Mouse (Mus musculus) lung, postnatal 0 days (tissue): ENCODE data around the gene 4833439L19Rik. TPM values are rescaled to one million over a fixed set of nuclear protein-coding genes. Genes with fewer than 3 reads are reported as not detected.
A peak's percentile ranks its signal among the peaks of the same experiment; 100 is the strongest.
"Not testable (repeated sequence)": the region's sequence is repeated elsewhere in the genome, so short reads cannot be mapped to it uniquely, and the experiment has no call there.

Experiments used
- ATAC-seq: fragments of 200-750 bp; cut with Nextera tagmentation; 2 replicates; pipeline ENCODE4 v1.8.0; 2017; ENCODE audit warnings: moderate library complexity
- DNase-seq: peaks from one replicate; pipeline ENCODE4 v3.0.0-alpha.2; 2016; ENCODE audit warnings: low spot score
- H3K27ac ChIP-seq: fragments of 300-500 bp; sonication (generic); 2 replicates; pipeline ENCODE4 v1.5.1; 2014; ENCODE audit warnings: antibody characterized with exemption, mild to moderate bottlenecking, low read length, mixed read lengths
- H3K27me3 ChIP-seq: fragments of 300-500 bp; sonication (generic); replicated peaks from 2 replicates; pipeline ENCODE4 v1.6.1; 2014; ENCODE audit warnings: low read length, mixed read lengths; ENCODE audit not compliant: insufficient read depth
- H3K36me3 ChIP-seq: fragments of 300-500 bp; sonication (generic); 2 replicates; pipeline ENCODE4 v1.6.1; 2014; ENCODE audit warnings: low read length, mixed read lengths; ENCODE audit not compliant: insufficient read depth
- H3K4me1 ChIP-seq: fragments of 300-500 bp; sonication (generic); 2 replicates; pipeline ENCODE4 v1.6.1; 2014; ENCODE audit warnings: antibody characterized with exemption, low read depth, low read length, mixed read lengths; ENCODE audit not compliant: insufficient read depth
- H3K4me2 ChIP-seq: fragments of 300-500 bp; sonication (generic); replicated peaks from 2 replicates; pipeline ENCODE4 v1.6.1; 2014; ENCODE audit warnings: low read depth, mild to moderate bottlenecking, low read length, moderate library complexity, mixed read lengths
- H3K4me3 ChIP-seq: fragments of 300-500 bp; sonication (generic); 2 replicates; pipeline ENCODE4 v1.5.1; 2014; ENCODE audit warnings: low read depth, low read length
- H3K9ac ChIP-seq: fragments of 300-500 bp; sonication (generic); replicated peaks from 2 replicates; pipeline ENCODE4 v1.6.1; 2014; ENCODE audit warnings: low read depth, mild to moderate bottlenecking
- H3K9me3 ChIP-seq: fragments of 300-500 bp; sonication (generic); 2 replicates; pipeline ENCODE4 v1.6.1; 2016; ENCODE audit warnings: low read length, mixed read lengths
- CTCF ChIP-seq: IDR thresholded peaks from 2 replicates; pipeline ENCODE4 v1.5.1; 2016; ENCODE audit warnings: antibody characterized with exemption, mild to moderate bottlenecking
- EP300 ChIP-seq: IDR thresholded peaks from 2 replicates; pipeline ENCODE4 v1.6.1; 2016; ENCODE audit warnings: antibody characterized with exemption, mild to moderate bottlenecking, control low read depth
- WGBS: fragments of 180-500 bp; shearing (Covaris S2); extraction: QIAGEN DNeasy Blood & Tissue Kit; methylation state at CpG from one replicate; pipeline ENCODE4 v1.1.7; 2014; 5-methylcytosine and 5-hydroxymethylcytosine counted together
- polyA plus RNA-seq: library from polyadenylated mRNA; unstranded; fragments of >200 nt; fragmentation: Nextera tagmentation; extraction: Ambion mirVana; gene quantifications from 2 replicates; pipeline ENCODE4 v1.2.1, GENCODE M21; 2015

The 4833439L19Rik gene
- polyA plus RNA-seq, result 95.1 and 105 TPM in 2 replicates

GRCm38 (mm10) chr13:54565201-54565581 lies at the start of gene 4833439L19Rik:
Gene 4833439L19Rik (minus strand): TSS chr13:54565435.
- H3K9me3 ChIP-seq, result no peaks in the 10 kb centered on the region
- DNase-seq, result peak; percentile 97
- H3K9ac ChIP-seq, result peak within 1 kb of the TSS; percentile 98
- peaks cover 9% of the 10 kb centered on the region; the same call in 1 of the 2 replicates for H3K4me1 ChIP-seq
- ATAC-seq, result peak; percentile 98
- H3K27ac ChIP-seq, result peak within 1 kb of the TSS; percentile 68
- H3K4me3 ChIP-seq, result peak within 1 kb of the TSS; percentile 97
- H3K36me3 ChIP-seq, result peaks cover 11% of the 10 kb centered on the region
- under 1% methylated on average over 27 of the region's 27 CpGs for WGBS
- no peaks in the 10 kb centered on the region for H3K27me3 ChIP-seq
- H3K4me2 ChIP-seq, result peak within 1 kb of the TSS; percentile 79
- TF ChIP-seq CTCF, result no peak
- TF ChIP-seq EP300, result peak; percentile 66

DNA sequence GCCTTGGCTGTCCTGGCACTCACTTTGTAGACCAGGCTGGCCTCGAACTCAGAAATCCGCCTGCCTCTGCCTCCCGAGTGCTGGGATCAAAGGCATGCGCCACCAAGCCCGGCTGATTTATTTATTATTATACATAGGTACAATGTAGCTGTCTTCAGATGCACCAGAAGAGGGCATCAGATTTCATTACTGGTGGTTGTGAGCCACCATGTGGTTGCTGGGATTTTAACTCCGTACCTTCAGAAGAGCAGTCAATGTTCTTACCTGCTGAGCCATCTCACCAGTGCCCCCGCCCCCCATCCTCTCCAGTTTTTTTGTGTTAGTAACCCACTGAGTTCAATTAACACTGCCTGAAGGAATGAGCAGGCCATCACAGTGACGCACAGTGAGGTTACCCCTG lies 47.9 kb upstream of the 4833439L19Rik start:
- not testable (repeated sequence) for DNase-seq, H3K27me3 ChIP-seq, H3K4me3 ChIP-seq, H3K27ac ChIP-seq, H3K9ac ChIP-seq, H3K4me1 ChIP-seq, H3K4me2 ChIP-seq, ATAC-seq, H3K36me3 ChIP-seq, H3K9me3 ChIP-seq
- TF ChIP-seq CTCF, result peak; percentile 46
- WGBS, result 81% methylated on average over 8 of the region's 8 CpGs

- no peaks in the 10 kb centered on the region for H3K27me3 ChIP-seq
- peak within 1 kb of the TSS; percentile 74 for H3K4me3 ChIP-seq
- peak within 1 kb of the TSS; percentile 78 for H3K9ac ChIP-seq
- 6% methylated on average over 60 of the region's 66 CpGs for WGBS
- ATAC-seq, result peak; percentile 88
- no peaks in the 10 kb centered on the region for H3K9me3 ChIP-seq
- TF ChIP-seq EP300 (no peak), CTCF (no peak)
- H3K4me2 ChIP-seq, result peak within 1 kb of the TSS; percentile 89
- H3K36me3 ChIP-seq, result no peaks in the 10 kb centered on the region
- H3K27ac ChIP-seq, result peak within 1 kb of the TSS; percentile 85
- H3K4me1 ChIP-seq, result peaks cover 4% of the 10 kb centered on the region; the same call in 1 of the 2 replicates
- peak; percentile 86 for DNase-seq
These were observed 45.9 kb upstream of the 4833439L19Rik start, which contains the start of gene Cltb for GRCm38 (mm10) chr13:54610972-54611754. Gene Cltb (minus strand): TSS chr13:54611344.

GRCm38 (mm10) chr13:54610613-54610971 lies 45.4 kb upstream of the 4833439L19Rik start:
- DNase-seq, result peak; percentile 33
- 13% methylated on average over 12 of the region's 13 CpGs for WGBS
- H3K36me3 ChIP-seq, result no peaks in the 10 kb centered on the region
- peak overlapping the region; percentile 78 for H3K9ac ChIP-seq
- peak overlapping the region; percentile 85 for H3K27ac ChIP-seq
- TF ChIP-seq EP300, result no peak
- TF ChIP-seq CTCF, result peak; percentile 16; the same call in 1 of the 2 replicates
- ATAC-seq, result peak; percentile 30
- peaks cover 4% of the 10 kb centered on the region; the same call in 1 of the 2 replicates for H3K4me1 ChIP-seq
- no peaks in the 10 kb centered on the region for H3K27me3 ChIP-seq
- peak overlapping the region; percentile 89 for H3K4me2 ChIP-seq
- peak overlapping the region; percentile 74 for H3K4me3 ChIP-seq
- no peaks in the 10 kb centered on the region for H3K9me3 ChIP-seq

- peaks cover 3% of the 10 kb centered on the region; the same call in 1 of the 2 replicates for H3K36me3 ChIP-seq
- no peaks in the 10 kb centered on the region for H3K9me3 ChIP-seq
- no peak overlapping the region for H3K9ac ChIP-seq
- no peak overlapping the region for H3K27ac ChIP-seq
- no peak overlapping the region for H3K4me2 ChIP-seq
- TF ChIP-seq EP300, result no peak
- TF ChIP-seq CTCF, result no peak
- ATAC-seq (no peak), DNase-seq (no peak)
- no peaks in the 10 kb centered on the region for H3K27me3 ChIP-seq
- no peak overlapping the region for H3K4me3 ChIP-seq
- WGBS, result 44% methylated on average over 1 of the region's 1 CpGs
- peaks cover 4% of the 10 kb centered on the region; the same call in 1 of the 2 replicates for H3K4me1 ChIP-seq
These were observed 44.1 kb upstream of the 4833439L19Rik start for GRCm38 (mm10) chr13:54609301-54609700.

- Histone ChIP-seq H3K4me1 (peaks cover 4% of the 10 kb centered on the region; the same call in 1 of the 2 replicates), H3K9ac (no peak overlapping the region), H3K36me3 (peaks cover 3% of the 10 kb centered on the region; the same call in 1 of the 2 replicates), H3K4me3 (no peak overlapping the region), H3K27ac (no peak overlapping the region), H3K4me2 (no peak overlapping the region; the same call in 1 of the 2 replicates), H3K9me3 (no peaks in the 10 kb centered on the region), H3K27me3 (no peaks in the 10 kb centered on the region)
- ATAC-seq (no peak), DNase-seq (peak; percentile 20)
- TF ChIP-seq CTCF (no peak), EP300 (no peak)
- WGBS, result 41% methylated on average over 8 of the region's 8 CpGs
These were observed 43.4 kb upstream of the 4833439L19Rik start for GRCm38 (mm10) chr13:54608666-54609065.
